Mouse (Mus musculus): ENCODE results near the gene Gjb2.

GRCm38 (mm10) chr14:57084180-57084668, 20.3 kb downstream of the Gjb2 start:
- TF ChIP-seq GATA1 (IDR thresholded peaks at IDR 0.05; ENCODE audit: low read length) (no peak), TAL1 (IDR thresholded peaks at IDR 0.05; ENCODE audit: low read length) (no peak)
